Mouse (Mus musculus): ENCODE results near the gene Olfr91. TPM values are rescaled to one million over a fixed set of nuclear protein-coding genes. Genes with fewer than 3 reads are reported as not detected.

Gene Olfr91
- polyA plus RNA-seq, 1 experiment from 2014 or later, result not detected

GRCm38 (mm10) chr17:37046312-37047112, 51.6 kb downstream of the Olfr91 start:
- under 1% methylated on average over 27 of the region's 58 CpGs for WGBS
- peak; percentile 30 for ATAC-seq (replicated peaks; ENCODE audit: low FRiP score, low read depth)
- TF ChIP-seq CTCF (IDR thresholded peaks at IDR 0.05; ENCODE audit: low read depth), result peak; percentile 30; the same call in 1 of the 2 replicates

DNA sequence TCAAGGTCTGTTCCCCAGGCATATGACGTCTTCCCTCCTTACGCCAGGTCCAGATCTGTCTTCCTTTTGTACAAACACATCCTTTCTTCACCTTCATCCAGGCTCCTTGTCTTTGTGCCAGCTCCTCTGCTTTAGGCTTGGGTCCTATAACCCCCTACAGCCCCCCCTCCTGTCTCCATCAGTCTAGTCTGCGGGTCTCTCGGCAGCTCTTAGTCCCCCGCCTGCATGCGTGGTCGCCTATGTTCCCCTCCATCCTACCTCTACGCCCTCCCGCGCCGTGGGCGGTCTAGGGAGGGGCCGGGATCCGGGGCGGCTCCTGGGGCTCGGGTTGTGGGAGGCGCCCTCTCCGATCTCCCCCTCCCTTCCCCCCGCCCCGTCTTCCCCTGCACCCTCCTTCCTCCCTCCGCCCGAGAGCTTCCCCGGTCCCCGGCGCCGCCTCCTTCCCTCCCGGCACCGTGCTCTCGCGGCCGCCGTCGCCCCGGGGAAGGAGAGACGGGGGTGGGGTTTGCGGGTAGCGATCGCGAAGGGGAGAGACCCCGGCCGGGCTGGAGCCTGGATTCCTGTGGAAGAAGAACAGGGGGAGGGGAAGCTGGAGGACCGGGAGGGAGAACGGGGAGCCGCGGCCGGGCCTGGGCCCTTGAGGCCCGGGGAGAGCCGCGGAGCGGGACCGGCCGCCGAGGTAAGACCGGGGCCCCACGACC, 52.3 kb downstream of the Olfr91 start, which contains the start of gene Gabbr1:
Gene Gabbr1, plus strand, starts transcription at position 356 of the 701 bp plus-strand sequence.
- H3K4me2 ChIP-seq (ENCODE audit: low read length), result peak within 1 kb of the TSS; percentile 86
- H3K27ac ChIP-seq, result peak within 1 kb of the TSS; percentile 68; the same call in 1 of the 2 replicates
- H3K27me3 ChIP-seq (ENCODE audit: insufficient read depth, low read length), result no peaks in the 10 kb centered on the region
- ATAC-seq (replicated peaks; ENCODE audit: low FRiP score, low read depth) (peak; percentile 85), DNase-seq (ENCODE audit: low spot score) (peak; percentile 89)
- no peaks in the 10 kb centered on the region for H3K36me3 ChIP-seq (ENCODE audit: insufficient read depth, low read length)
- under 1% methylated on average over 41 of the region's 55 CpGs for WGBS
- H3K9me3 ChIP-seq (replicated peaks; ENCODE audit: low read length), result no peaks in the 10 kb centered on the region
- H3K4me3 ChIP-seq (replicated peaks; ENCODE audit: low read depth, low read length), result peak within 1 kb of the TSS; percentile 93
- H3K9ac ChIP-seq (ENCODE audit: low read depth, low read length), result peak within 1 kb of the TSS; percentile 88
- no peak for TF ChIP-seq CTCF (IDR thresholded peaks at IDR 0.05; ENCODE audit: low read depth)
- peaks cover 15% of the 10 kb centered on the region; the same call in 1 of the 2 replicates for H3K4me1 ChIP-seq (replicated peaks; ENCODE audit: insufficient read depth, low read length)

More at GRCm38 (mm10) chr17:37046312-37047112, 51.6 kb downstream of the Olfr91 start:
- Histone ChIP-seq H3K4me3 (replicated peaks; ENCODE audit: low read depth, low read length) (peak overlapping the region; percentile 93), H3K4me2 (ENCODE audit: low read length) (peak overlapping the region; percentile 86), H3K27ac (peak overlapping the region; percentile 68; the same call in 1 of the 2 replicates), H3K27me3 (ENCODE audit: insufficient read depth, low read length) (no peaks in the 10 kb centered on the region), H3K36me3 (ENCODE audit: insufficient read depth, low read length) (no peaks in the 10 kb centered on the region), H3K9me3 (replicated peaks; ENCODE audit: low read length) (no peaks in the 10 kb centered on the region), H3K9ac (ENCODE audit: low read depth, low read length) (peak overlapping the region; percentile 88), H3K4me1 (replicated peaks; ENCODE audit: insufficient read depth, low read length) (peaks cover 15% of the 10 kb centered on the region; the same call in 1 of the 2 replicates)
- DNase-seq (ENCODE audit: low spot score), result peak; percentile 59

- Histone ChIP-seq H3K4me2 (ENCODE audit: low read length) (peak overlapping the region; percentile 86), H3K9me3 (replicated peaks; ENCODE audit: low read length) (no peaks in the 10 kb centered on the region), H3K27me3 (ENCODE audit: insufficient read depth, low read length) (no peaks in the 10 kb centered on the region), H3K4me3 (replicated peaks; ENCODE audit: low read depth, low read length) (no peak overlapping the region; the same call in 1 of the 2 replicates), H3K9ac (ENCODE audit: low read depth, low read length) (no peak overlapping the region), H3K27ac (no peak overlapping the region), H3K4me1 (replicated peaks; ENCODE audit: insufficient read depth, low read length) (peaks cover 10% of the 10 kb centered on the region; the same call in 1 of the 2 replicates), H3K36me3 (ENCODE audit: insufficient read depth, low read length) (no peaks in the 10 kb centered on the region)
- WGBS, result 63% methylated on average over 7 of the region's 7 CpGs
- ATAC-seq (replicated peaks; ENCODE audit: low FRiP score, low read depth) (no peak), DNase-seq (ENCODE audit: low spot score) (no peak)
- no peak for TF ChIP-seq CTCF (IDR thresholded peaks at IDR 0.05; ENCODE audit: low read depth)
Measured at GRCm38 (mm10) chr17:37044651-37045244, 53.3 kb downstream of the Olfr91 start.

Other genes with a start within 250 kb of the Olfr91 start
- 0.08 TPM in 1 of 2 replicates, not detected in the other for gene Trim15, start 231.1 kb downstream of the Olfr91 start, polyA plus RNA-seq (2015; fragmentation: Nextera tagmentation; extraction: Ambion mirVana)
- gene Trim10, start 228.7 kb downstream of the Olfr91 start, polyA plus RNA-seq (2015; fragmentation: Nextera tagmentation; extraction: Ambion mirVana), result 0.34 and 0.43 TPM in 2 replicates
- not detected in 2 replicates for gene Trim40, start 208.2 kb downstream of the Olfr91 start, polyA plus RNA-seq (2015; fragmentation: Nextera tagmentation; extraction: Ambion mirVana)
- gene Trim31, start 200.2 kb downstream of the Olfr91 start, polyA plus RNA-seq (2015; fragmentation: Nextera tagmentation; extraction: Ambion mirVana), result not detected in 2 replicates
- gene Rnf39, start 155.4 kb downstream of the Olfr91 start, polyA plus RNA-seq (2015; fragmentation: Nextera tagmentation; extraction: Ambion mirVana), result 0.34 and 0.46 TPM in 2 replicates
- gene Ppp1r11, start 146.5 kb downstream of the Olfr91 start, polyA plus RNA-seq (2015; fragmentation: Nextera tagmentation; extraction: Ambion mirVana), result 105 and 110 TPM in 2 replicates
- gene Znrd1, start 139.7 kb downstream of the Olfr91 start, polyA plus RNA-seq (2015; fragmentation: Nextera tagmentation; extraction: Ambion mirVana), result 83.6 and 87.6 TPM in 2 replicates
- 6.0 and 7.2 TPM in 2 replicates for gene Znrd1as, start 139.7 kb downstream of the Olfr91 start, polyA plus RNA-seq (2015; fragmentation: Nextera tagmentation; extraction: Ambion mirVana)
- gene 2410137M14Rik, start 117.0 kb downstream of the Olfr91 start, polyA plus RNA-seq (2015; fragmentation: Nextera tagmentation; extraction: Ambion mirVana), result not detected in 2 replicates
- 0.05 and 0.08 TPM in 2 replicates for gene H2-M5, start 108.7 kb downstream of the Olfr91 start, polyA plus RNA-seq (2015; fragmentation: Nextera tagmentation; extraction: Ambion mirVana)
- gene Zfp57, start 97.1 kb downstream of the Olfr91 start, polyA plus RNA-seq (2015; fragmentation: Nextera tagmentation; extraction: Ambion mirVana), result 28.2 and 32.6 TPM in 2 replicates
- not detected in 2 replicates for gene Mog, start 74.9 kb downstream of the Olfr91 start, polyA plus RNA-seq (2015; fragmentation: Nextera tagmentation; extraction: Ambion mirVana)
- gene Gabbr1, start 52.3 kb downstream of the Olfr91 start, polyA plus RNA-seq (2015; fragmentation: Nextera tagmentation; extraction: Ambion mirVana), result 5.2 and 6.1 TPM in 2 replicates
- not detected in 2 replicates for gene Olfr90, start 9.8 kb downstream of the Olfr91 start, polyA plus RNA-seq (2015; fragmentation: Nextera tagmentation; extraction: Ambion mirVana)
- gene Olfr92, start 21.8 kb upstream of the Olfr91 start, polyA plus RNA-seq (2015; fragmentation: Nextera tagmentation; extraction: Ambion mirVana), result not detected in 2 replicates
- not detected in 2 replicates for gene Olfr93, start 63.2 kb upstream of the Olfr91 start, polyA plus RNA-seq (2015; fragmentation: Nextera tagmentation; extraction: Ambion mirVana)
- gene Ubd, start 95.6 kb upstream of the Olfr91 start, polyA plus RNA-seq (2015; fragmentation: Nextera tagmentation; extraction: Ambion mirVana), result not detected in 2 replicates
- not detected in 2 replicates for gene Olfr94, start 102.7 kb upstream of the Olfr91 start, polyA plus RNA-seq (2015; fragmentation: Nextera tagmentation; extraction: Ambion mirVana)
- gene Olfr95, start 114.8 kb upstream of the Olfr91 start, polyA plus RNA-seq (2015; fragmentation: Nextera tagmentation; extraction: Ambion mirVana), result not detected in 2 replicates
- gene Olfr96, start 121.9 kb upstream of the Olfr91 start, polyA plus RNA-seq (2015; fragmentation: Nextera tagmentation; extraction: Ambion mirVana), result not detected in 2 replicates
- not detected in 2 replicates for gene Olfr97, start 139.1 kb upstream of the Olfr91 start, polyA plus RNA-seq (2015; fragmentation: Nextera tagmentation; extraction: Ambion mirVana)
- gene Olfr98, start 165.5 kb upstream of the Olfr91 start, polyA plus RNA-seq (2015; fragmentation: Nextera tagmentation; extraction: Ambion mirVana), result not detected in 2 replicates
- gene H2-M3, start 171.9 kb upstream of the Olfr91 start, polyA plus RNA-seq (2015; fragmentation: Nextera tagmentation; extraction: Ambion mirVana), result 2.3 and 2.8 TPM in 2 replicates
- gene Olfr99, start 185.2 kb upstream of the Olfr91 start, polyA plus RNA-seq (2015; fragmentation: Nextera tagmentation; extraction: Ambion mirVana), result not detected in 2 replicates
- gene Olfr101, start 206.0 kb upstream of the Olfr91 start, polyA plus RNA-seq (2015; fragmentation: Nextera tagmentation; extraction: Ambion mirVana), result not detected in 2 replicates
- not detected in 2 replicates for gene Olfr102, start 218.8 kb upstream of the Olfr91 start, polyA plus RNA-seq (2015; fragmentation: Nextera tagmentation; extraction: Ambion mirVana)
- not detected in 2 replicates for gene Olfr103, start 241.4 kb upstream of the Olfr91 start, polyA plus RNA-seq (2015; fragmentation: Nextera tagmentation; extraction: Ambion mirVana)

Measured in kidney, postnatal 0 days (tissue).